Mouse (Mus musculus): Measurements from ENCODE around the gene Cysltr2. TPM values are rescaled to one million over a fixed set of nuclear protein-coding genes. Genes with fewer than 3 reads are reported as not detected.
A peak's percentile ranks its signal among the peaks of the same experiment; 100 is the strongest.

Gene Cysltr2
- polyA plus RNA-seq, 2 experiments = 0.34 TPM; not detected in 1

- 89% methylated on average over 6 of the region's 6 CpGs for WGBS
- H3K27me3 ChIP-seq (ENCODE audit: control insufficient read depth, insufficient read depth, low read length) = no peaks in the 10 kb centered on the region
- TF ChIP-seq POLR2A (IDR thresholded peaks at IDR 0.05; ENCODE audit: borderline replicate concordance, extremely low read depth, insufficient read depth, insufficient read length) = no peak
- DNase-seq (ENCODE audit: low spot score) (no peak), ATAC-seq (ENCODE audit: low FRiP score, low read depth) (no peak)
- no peaks in the 10 kb centered on the region for H3K9me3 ChIP-seq (ENCODE audit: control insufficient read depth, low read length)
- no peak overlapping the region for H3K4me3 ChIP-seq (replicated peaks; ENCODE audit: low read length)
- H3K9ac ChIP-seq (ENCODE audit: low read depth, low read length, severe bottlenecking) = no peak overlapping the region
- H3K36me3 ChIP-seq (ENCODE audit: control insufficient read depth, insufficient read depth, low read length) = no peaks in the 10 kb centered on the region
- no peak overlapping the region for H3K27ac ChIP-seq (replicated peaks; ENCODE audit: low read depth, low read length)
- no peaks in the 10 kb centered on the region for H3K4me1 ChIP-seq (ENCODE audit: control insufficient read depth, insufficient read depth, low read length)
- no peak overlapping the region for H3K4me2 ChIP-seq (replicated peaks; ENCODE audit: low read depth, low read length, severe bottlenecking)
Measured at GRCm38 (mm10) chr14:72998111-72998510, 50.8 kb downstream of the Cysltr2 start.

GRCm38 (mm10) chr14:72986044-72986443 is 62.9 kb downstream of the Cysltr2 start:
- H3K4me2 ChIP-seq (replicated peaks; ENCODE audit: low read depth, low read length, severe bottlenecking) = no peak overlapping the region
- TF ChIP-seq POLR2A (IDR thresholded peaks at IDR 0.05; ENCODE audit: borderline replicate concordance, extremely low read depth, insufficient read depth, insufficient read length) = no peak
- H3K4me1 ChIP-seq (ENCODE audit: control insufficient read depth, insufficient read depth, low read length) = 0 out of 2 replicates have a peak, but pooled peaks cover 3% of the 10 kb centered on the region
- H3K4me3 ChIP-seq (replicated peaks; ENCODE audit: low read length) = no peak overlapping the region
- no peak overlapping the region for H3K9ac ChIP-seq (ENCODE audit: low read depth, low read length, severe bottlenecking)
- H3K27ac ChIP-seq (replicated peaks; ENCODE audit: low read depth, low read length) = no peak overlapping the region
- no peaks in the 10 kb centered on the region for H3K9me3 ChIP-seq (ENCODE audit: control insufficient read depth, low read length)
- WGBS = 83% methylated on average over 2 of the region's 2 CpGs
- no peak for ATAC-seq (ENCODE audit: low FRiP score, low read depth)
- DNase-seq (ENCODE audit: low spot score) = no peak
- no peaks in the 10 kb centered on the region for H3K27me3 ChIP-seq (ENCODE audit: control insufficient read depth, insufficient read depth, low read length)
- H3K36me3 ChIP-seq (ENCODE audit: control insufficient read depth, insufficient read depth, low read length) = no peaks in the 10 kb centered on the region

- no peaks in the 10 kb centered on the region for H3K36me3 ChIP-seq (ENCODE audit: control insufficient read depth, insufficient read depth, low read length)
- H3K4me2 ChIP-seq (replicated peaks; ENCODE audit: low read depth, low read length, severe bottlenecking) = no peak overlapping the region
- 0 out of 2 replicates have a peak, but pooled peaks cover 3% of the 10 kb centered on the region for H3K4me1 ChIP-seq (ENCODE audit: control insufficient read depth, insufficient read depth, low read length)
- H3K9me3 ChIP-seq (ENCODE audit: control insufficient read depth, low read length) = no peaks in the 10 kb centered on the region
- no peak for TF ChIP-seq POLR2A (IDR thresholded peaks at IDR 0.05; ENCODE audit: borderline replicate concordance, extremely low read depth, insufficient read depth, insufficient read length)
- no peak overlapping the region for H3K4me3 ChIP-seq (replicated peaks; ENCODE audit: low read length)
- no peaks in the 10 kb centered on the region for H3K27me3 ChIP-seq (ENCODE audit: control insufficient read depth, insufficient read depth, low read length)
- 93% methylated on average over 5 of the region's 5 CpGs for WGBS
- no peak overlapping the region for H3K27ac ChIP-seq (replicated peaks; ENCODE audit: low read depth, low read length)
- ATAC-seq (ENCODE audit: low FRiP score, low read depth) (no peak), DNase-seq (ENCODE audit: low spot score) (no peak)
- no peak overlapping the region for H3K9ac ChIP-seq (ENCODE audit: low read depth, low read length, severe bottlenecking)
Measured at GRCm38 (mm10) chr14:72985113-72985512, 63.8 kb downstream of the Cysltr2 start.

- peak; percentile 62 for ATAC-seq (ENCODE audit: low FRiP score, low read depth)
- Histone ChIP-seq H3K4me3 (replicated peaks; ENCODE audit: low read length) (no peak overlapping the region), H3K9ac (ENCODE audit: low read depth, low read length, severe bottlenecking) (0 out of 2 replicates have a peak overlapping the region, but pooled peaks have one; percentile 21), H3K9me3 (ENCODE audit: control insufficient read depth, low read length) (no peaks in the 10 kb centered on the region), H3K4me1 (ENCODE audit: control insufficient read depth, insufficient read depth, low read length) (0 out of 2 replicates have a peak, but pooled peaks cover 3% of the 10 kb centered on the region), H3K36me3 (ENCODE audit: control insufficient read depth, insufficient read depth, low read length) (no peaks in the 10 kb centered on the region), H3K27ac (replicated peaks; ENCODE audit: low read depth, low read length) (no peak overlapping the region), H3K27me3 (ENCODE audit: control insufficient read depth, insufficient read depth, low read length) (no peaks in the 10 kb centered on the region), H3K4me2 (replicated peaks; ENCODE audit: low read depth, low read length, severe bottlenecking) (peak overlapping the region; percentile 37)
- no peak for TF ChIP-seq POLR2A (IDR thresholded peaks at IDR 0.05; ENCODE audit: borderline replicate concordance, extremely low read depth, insufficient read depth, insufficient read length)
- peak; percentile 86 for DNase-seq (ENCODE audit: low spot score)
- 12% methylated on average over 11 of the region's 11 CpGs for WGBS
Measured at GRCm38 (mm10) chr14:72983456-72983855, 65.5 kb downstream of the Cysltr2 start.

- Histone ChIP-seq H3K4me2 (replicated peaks; ENCODE audit: low read depth, low read length, severe bottlenecking) (peak overlapping the region; percentile 37), H3K9ac (ENCODE audit: low read depth, low read length, severe bottlenecking) (no peak overlapping the region), H3K36me3 (ENCODE audit: control insufficient read depth, insufficient read depth, low read length) (no peaks in the 10 kb centered on the region), H3K4me1 (ENCODE audit: control insufficient read depth, insufficient read depth, low read length) (0 out of 2 replicates have a peak, but pooled peaks cover 3% of the 10 kb centered on the region), H3K27me3 (ENCODE audit: control insufficient read depth, insufficient read depth, low read length) (no peaks in the 10 kb centered on the region), H3K27ac (replicated peaks; ENCODE audit: low read depth, low read length) (no peak overlapping the region), H3K4me3 (replicated peaks; ENCODE audit: low read length) (no peak overlapping the region), H3K9me3 (ENCODE audit: control insufficient read depth, low read length) (no peaks in the 10 kb centered on the region)
- DNase-seq (ENCODE audit: low spot score) = no peak
- no peak for TF ChIP-seq POLR2A (IDR thresholded peaks at IDR 0.05; ENCODE audit: borderline replicate concordance, extremely low read depth, insufficient read depth, insufficient read length)
- 67% methylated on average over 12 of the region's 12 CpGs for WGBS
- no peak for ATAC-seq (ENCODE audit: low FRiP score, low read depth)
Measured at GRCm38 (mm10) chr14:72982981-72983436, 65.9 kb downstream of the Cysltr2 start.
